Mouse (Mus musculus): ENCODE results near the gene Cacna1d. TPM values are rescaled to one million over a fixed set of nuclear protein-coding genes. Genes with fewer than 3 reads are reported as not detected.
A peak's percentile ranks its signal among the peaks of the same experiment; 100 is the strongest.

Gene Cacna1d
- total RNA-seq, 2 experiments from 2014 or later: 3.7 to 4.2 TPM

DNA sequence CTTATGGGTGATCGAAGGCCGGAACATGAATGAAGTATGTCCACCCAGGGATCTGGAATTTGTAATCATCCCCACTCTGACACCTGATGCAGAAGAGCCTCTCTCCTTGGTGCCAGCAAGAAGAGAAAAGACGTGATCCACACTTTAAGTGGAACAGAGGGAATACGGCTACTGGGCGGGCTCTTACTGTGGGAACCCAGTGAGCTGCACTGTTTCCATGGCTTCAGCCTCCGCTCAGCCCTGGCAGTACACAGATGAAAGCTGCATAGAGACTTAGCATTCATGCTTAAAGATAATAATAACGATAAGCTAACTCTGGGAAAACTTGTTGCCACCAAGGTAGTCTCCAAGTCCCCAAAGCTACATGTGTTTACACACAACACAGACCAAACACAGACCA, 147.5 kb downstream of the Cacna1d start:
- DNase-seq: no peak
- intact Hi-C loops (cut with DNase I): no loop called here

DNA sequence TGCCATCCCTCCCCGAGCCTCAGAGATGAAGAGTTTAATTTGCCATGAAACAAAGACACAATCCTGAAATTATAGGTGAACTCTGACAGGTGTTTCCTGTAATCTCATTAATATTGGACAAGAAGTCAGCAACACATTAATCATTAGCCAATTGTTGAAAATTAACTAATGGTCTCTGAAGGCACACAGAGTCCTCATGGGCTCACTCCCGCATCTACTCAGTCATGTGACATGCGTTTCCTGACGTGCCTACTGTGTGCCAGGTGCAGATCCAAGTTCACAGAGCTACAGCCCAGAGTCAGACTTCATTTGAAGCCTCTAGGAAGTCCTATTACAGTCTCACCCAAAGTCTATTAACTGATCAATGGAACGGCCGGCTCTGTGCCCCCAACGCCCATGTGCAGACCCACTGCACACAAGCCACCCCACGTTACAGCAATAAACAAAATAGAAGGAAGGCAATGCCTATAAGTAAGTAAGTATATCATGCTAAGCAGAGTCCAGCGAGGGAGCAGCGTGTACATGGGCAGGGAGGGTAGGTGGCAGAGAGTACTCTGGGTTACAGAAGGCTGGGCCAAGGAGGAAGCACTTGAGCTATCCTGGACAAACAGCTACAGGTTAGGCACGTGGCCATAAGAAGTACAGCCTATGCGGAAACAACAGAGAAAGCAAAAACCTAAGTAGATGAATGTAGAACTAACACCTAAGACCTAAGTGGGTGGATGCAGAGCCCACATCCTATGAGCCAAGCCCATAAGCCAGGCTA, 149.2 kb downstream of the Cacna1d start:
- DNase-seq: no peak
- intact Hi-C loops (cut with DNase I): no loop called here

DNA sequence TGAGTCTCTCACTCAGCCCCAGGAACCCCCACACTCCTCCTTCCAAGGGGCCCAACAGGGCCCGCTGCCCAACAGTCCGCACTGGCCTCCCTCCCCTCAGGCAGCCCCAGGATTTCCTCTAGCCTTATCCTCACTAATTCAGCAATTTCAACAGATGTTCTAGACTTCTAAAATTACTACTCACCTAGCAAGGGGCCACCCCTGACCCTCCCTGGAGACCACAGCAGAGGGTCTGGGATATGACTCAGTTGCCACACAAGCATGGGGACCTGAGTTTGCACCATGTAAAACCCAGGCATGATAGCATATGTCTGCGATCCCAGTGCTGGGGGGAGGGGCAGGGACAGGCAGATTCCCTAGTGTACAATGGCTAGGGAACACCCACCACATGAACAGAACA, 151.1 kb downstream of the Cacna1d start:
- DNase-seq: no peak
- intact Hi-C loops (cut with DNase I): no loop called here

DNA sequence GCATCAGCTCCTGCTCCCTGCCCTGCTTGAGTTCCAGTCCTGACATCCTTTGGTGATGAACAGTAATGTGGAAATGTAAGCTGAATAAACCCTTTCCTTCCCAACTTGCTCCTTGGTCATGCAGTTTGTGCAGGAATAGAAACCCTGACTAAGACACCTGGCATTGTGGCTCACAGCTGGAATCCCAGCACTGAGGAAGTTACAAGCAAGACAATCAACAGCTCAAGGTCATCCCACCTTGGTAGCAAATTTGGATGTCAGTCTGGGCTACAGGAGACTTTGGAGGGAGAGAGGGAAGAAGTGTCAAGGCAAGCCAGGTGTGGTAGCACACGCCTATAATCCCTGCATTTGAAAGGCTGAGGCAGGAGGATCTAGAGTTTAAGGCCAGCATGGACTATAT, 159.4 kb downstream of the Cacna1d start:
- no peak for DNase-seq
- intact Hi-C loops (cut with DNase I): no loop called here

DNA sequence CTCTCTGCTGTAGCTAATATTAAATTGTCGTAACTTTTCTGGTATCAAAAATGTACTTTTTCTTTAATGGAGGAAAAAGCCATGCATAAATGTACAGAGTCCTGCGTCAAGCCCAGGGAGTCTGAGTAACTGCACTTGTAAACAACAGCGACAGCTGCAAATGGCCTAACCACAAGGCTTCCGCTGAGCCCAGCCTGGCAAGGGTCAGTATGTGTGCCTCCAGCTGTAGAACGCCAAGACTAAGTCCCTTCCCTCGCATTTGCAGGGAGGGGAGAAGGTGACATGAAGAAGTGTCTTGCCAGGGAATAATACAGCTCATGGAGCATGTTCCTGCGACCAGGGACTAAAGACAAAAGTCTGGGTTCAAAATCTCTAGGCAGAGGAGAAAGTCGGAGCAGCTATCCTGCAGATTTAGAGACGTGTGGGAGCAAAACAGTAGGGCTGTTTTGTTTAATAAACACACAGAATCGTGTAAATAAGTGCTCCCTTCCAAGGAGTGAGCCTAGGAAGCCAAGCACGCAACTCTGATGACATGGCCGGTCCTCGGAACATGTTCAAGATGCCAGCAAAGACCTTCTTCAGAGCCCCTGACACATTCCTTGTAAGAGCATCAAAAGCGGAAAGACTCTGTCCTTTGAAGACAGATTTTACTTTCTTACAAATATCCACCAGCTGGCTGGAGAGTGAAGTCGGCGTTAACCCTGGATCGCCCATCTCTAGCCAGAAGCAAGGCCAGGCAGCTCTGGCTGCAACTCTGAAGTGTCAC, 160.7 kb downstream of the Cacna1d start:
- no peak for DNase-seq
- intact Hi-C loops (cut with DNase I): no loop called here

DNA sequence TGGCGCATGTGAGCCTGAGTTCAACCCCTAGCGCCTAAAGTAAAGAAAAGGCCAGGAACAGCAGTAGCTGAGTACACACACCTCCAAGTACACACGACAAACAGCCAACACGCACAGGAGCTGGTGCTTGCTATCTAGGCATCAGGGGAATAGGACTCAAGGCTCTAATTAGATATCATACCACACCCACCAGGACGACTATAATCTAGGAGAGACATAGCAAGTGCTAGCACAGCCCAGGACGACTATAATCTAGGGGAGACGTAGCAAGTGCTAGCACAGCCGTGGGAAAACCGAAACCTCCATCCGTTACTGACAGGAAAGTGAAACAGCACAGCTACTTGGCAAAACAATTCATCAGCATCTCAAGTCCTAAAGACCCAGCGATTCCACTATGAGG, 162.1 kb downstream of the Cacna1d start:
- intact Hi-C loops (cut with DNase I): no loop called here
- DNase-seq: no peak

DNA sequence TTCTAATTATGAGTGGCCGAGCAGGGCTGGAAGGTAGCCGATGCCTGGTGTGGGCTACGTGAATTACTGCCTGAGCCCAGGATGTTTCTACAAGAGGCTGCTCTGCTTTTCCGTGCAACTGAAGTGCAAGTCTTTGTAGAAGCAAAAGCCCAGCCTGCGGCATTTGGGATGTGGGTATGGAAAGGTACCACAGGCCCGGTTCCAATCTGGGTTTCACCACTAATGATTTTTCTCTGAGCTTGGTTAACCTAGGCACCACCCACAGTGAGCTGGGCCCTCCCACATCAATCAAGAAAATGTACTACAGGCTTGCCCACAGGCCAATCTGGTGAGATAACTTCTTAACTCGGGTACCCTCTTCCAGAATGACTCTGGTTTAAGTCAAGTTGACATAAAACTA, 163.8 kb downstream of the Cacna1d start:
- intact Hi-C loops (cut with DNase I): no loop called here

DNA sequence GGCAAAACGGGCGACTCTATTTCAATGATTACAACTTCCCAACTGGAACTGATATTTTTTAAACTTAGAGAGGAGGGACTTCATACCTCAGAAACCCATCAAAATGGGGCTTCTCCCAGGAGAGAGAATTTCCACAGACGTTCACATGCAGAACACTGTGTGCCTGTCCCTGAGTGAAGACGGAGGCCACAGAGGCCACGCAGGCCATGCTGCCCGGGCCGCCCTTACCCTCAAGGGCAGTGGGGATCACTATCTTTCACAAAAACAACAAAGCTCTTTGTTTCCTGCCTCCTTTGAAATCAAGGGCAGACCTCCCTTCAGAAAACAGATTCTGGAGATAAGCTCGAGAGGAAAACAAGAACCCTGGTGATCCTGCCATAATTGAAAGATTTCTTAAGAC, 164.2 kb downstream of the Cacna1d start:
- DNase-seq: no peak
- intact Hi-C loops (cut with DNase I): no loop called here

More for the DNA sequence above, 163.8 kb downstream of the Cacna1d start:
- DNase-seq: no peak

DNA sequence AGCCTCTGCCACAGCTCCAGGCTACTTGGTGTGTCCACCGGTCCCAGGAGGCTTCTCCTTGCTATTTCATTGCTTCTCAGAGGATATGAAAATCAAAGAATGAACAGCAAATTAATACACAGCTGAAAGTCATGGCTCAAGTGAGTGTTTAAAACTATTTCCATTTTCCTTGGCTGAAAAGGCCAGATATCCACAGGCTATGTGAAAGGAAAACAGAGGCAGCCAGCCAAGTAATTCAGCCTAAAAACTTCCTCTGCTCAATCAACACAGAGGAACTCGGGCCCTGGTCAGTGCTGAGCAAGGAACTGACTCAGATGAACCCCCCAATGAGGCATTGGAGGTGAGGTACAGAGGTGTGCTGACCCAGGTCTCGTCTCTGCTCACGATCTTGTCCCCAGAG, 165.0 kb downstream of the Cacna1d start:
- intact Hi-C loops (cut with DNase I): no loop called here
- DNase-seq: peak in 1 of 2 experiments; percentile 26

DNA sequence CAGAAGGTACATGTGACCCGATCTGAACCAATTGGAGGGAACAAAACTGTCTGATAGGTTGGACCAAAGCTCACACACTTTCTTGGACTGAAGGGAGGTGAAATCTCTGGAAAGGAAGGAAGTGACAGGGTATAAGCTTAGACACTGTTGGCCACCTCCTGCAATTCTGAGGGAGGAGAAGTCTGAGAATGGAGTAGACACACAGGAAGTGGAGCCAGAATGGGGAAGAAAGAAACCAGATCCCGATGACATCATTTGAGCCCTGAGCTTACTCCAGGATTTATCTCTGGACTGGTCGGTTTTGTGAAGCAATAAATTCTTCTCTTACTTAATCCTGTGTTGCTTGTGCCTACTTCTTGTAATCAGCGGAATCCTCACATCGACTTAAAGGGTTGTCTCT, 166.3 kb downstream of the Cacna1d start:
- intact Hi-C loops (cut with DNase I): no loop called here
- DNase-seq: no peak

DNA sequence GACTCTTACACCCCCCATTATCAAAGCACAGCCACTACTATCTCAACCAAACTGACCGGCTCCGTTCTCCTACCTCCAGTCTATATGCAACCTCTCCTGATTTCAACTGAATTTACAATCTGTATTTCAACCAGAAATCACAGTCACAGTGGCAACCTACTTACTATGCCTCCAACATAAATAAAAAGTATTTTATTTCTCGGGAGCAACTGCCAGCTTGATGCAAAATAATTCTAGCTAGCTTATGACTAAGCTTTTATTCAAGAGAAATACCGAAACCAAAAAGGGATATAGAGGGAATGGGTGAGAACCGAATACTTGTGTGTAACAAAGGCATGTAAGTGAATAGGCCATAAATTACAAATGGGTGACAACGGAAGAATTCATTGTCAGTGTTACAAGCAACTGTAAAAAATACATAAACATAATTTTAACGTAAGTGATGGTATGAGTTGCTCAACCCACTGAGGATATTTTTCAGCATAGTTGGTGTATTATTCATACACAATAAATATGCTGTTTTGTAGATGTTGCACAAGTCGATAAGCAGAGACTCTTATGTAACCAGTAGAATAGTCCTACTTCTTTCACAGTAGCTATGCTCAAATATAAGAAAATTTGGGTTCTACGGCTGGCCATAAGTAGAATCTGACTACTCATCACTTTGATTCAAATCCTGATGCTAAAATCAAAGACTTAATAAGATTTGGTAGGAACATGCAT, 172.4 kb downstream of the Cacna1d start:
- intact Hi-C loops (cut with DNase I): no loop called here
- DNase-seq: no peak

DNA sequence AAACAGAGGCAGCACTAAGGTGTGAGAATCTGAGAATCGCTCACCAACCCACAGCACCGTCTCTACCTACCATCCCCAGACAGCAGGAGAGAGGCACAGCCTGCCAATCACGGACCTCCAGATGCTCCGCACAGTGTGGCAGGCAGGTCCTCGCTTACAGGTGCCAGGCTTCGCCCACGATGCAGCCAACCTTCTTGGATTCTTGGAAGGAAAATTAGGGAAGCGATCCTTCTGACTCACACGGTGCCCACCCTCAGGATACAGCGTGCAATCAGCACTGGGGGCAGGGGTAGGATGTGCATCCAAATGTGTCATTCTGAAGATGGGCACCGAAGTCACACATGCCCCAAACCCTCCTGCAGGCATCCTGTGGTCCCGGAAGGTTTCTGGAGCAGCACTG, 173.0 kb downstream of the Cacna1d start:
- DNase-seq: no peak
- intact Hi-C loops (cut with DNase I): no loop called here

DNA sequence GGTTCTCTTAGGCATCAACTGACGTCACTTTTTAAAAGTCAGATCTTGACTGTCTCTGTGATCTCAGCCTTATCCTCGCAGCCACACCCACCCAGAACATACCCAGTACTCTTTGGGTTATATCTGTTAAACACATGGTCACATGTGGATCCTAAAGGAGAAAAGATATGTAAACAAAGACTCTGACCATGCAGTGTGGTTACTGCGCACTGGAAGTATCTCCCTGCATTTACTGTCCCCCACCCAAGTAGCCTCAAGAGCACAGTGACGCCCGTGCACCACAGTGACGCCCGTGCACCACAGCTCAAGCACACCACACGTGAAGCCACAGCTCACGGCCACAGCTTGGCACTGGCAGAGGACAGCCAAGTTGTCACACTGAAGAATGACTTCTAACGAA, 173.6 kb downstream of the Cacna1d start:
- intact Hi-C loops (cut with DNase I): no loop called here
- DNase-seq: no peak

DNA sequence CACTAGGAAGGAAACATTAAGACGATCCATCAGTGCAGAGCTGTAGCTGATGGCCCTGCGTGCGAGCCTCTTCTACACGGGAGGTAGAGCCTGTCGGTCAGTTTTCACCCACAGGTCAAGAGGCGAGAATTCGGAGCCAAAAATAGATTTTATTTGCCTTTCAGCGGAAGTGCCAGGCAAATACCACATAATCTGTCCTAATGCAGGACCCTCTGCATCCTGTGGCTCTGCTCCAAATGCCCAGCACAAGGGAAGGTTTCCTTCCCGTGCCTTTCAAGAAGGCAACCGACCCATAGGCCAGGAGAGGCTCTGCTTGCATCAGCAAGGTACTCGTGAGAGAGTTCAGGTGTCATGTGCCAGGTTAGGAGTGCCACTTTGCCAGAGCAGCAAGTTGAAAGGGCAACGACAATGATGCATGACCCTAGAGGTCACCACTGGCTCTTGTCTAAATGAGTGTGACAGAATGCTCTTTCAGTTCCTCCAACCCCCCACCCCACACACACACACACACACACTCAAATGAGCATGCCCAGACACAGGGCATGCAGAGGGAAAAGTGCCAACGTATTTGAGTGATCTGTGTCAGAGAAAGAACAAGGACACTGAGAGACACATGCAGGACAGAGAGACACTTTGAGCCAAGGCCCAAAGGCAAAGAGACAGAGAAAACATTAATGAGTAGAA, 179.9 kb downstream of the Cacna1d start:
- DNase-seq: no peak
- intact Hi-C loops (cut with DNase I): no loop called here

DNA sequence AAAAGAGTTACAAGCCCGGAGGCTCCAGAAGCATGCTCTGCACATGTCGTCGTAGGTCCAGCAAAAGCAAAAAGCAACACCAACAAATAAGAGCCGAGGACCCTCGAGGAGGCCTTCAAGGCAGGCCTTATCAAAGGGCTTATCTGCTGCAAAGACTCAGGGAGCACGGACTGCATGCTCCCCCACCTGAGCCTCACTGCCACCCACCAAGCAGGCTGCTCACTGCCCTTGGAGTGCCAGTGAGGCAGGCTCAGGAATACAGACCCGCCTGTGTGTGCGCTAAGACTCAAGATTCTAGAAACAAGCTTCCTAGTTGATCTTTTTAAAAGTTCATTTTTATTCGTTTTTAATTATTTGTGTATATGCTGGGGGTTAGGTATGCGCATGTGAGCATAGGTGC, 181.0 kb downstream of the Cacna1d start:
- intact Hi-C loops (cut with DNase I): no loop called here
- no peak for DNase-seq

DNA sequence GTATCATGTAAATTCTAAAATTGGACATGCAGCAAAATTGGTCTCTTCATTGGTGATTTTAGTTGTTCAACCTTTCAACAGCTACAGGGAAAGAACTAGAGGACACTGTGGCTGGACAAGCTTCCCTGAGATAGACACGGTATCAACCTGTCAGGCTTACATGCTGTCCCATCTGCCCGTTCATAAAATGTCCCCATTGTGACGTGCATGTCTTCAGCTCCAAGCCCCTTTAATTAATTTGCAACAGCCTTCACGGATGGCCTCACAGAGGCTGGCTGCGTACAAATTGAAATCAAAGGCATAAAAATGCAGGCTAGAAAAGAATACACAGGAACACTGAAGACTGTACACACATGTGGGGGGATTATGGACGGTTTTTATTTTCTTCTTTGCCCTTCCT, 185.0 kb downstream of the Cacna1d start:
- intact Hi-C loops (cut with DNase I): no loop called here
- no peak for DNase-seq

DNA sequence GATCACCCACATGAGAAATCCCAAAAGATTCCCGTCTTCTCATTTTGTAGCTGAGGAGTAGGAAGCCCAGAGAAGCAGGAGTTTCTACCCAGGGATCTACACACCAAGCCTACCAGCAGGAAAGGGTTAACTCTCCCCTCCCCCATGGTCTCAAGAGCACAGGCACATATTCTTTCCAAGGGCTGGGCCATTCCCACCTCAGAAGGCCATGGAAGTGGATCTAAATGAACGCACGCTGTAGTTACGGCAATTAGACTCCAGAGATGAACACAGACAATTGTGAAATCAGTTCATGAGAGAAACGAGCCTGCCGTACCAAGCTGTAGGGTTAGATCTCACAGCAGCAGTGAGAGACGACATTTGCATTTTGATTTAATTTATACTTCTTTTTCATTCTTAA, 191.3 kb downstream of the Cacna1d start:
- no peak for DNase-seq
- intact Hi-C loops (cut with DNase I): no loop called here

DNA sequence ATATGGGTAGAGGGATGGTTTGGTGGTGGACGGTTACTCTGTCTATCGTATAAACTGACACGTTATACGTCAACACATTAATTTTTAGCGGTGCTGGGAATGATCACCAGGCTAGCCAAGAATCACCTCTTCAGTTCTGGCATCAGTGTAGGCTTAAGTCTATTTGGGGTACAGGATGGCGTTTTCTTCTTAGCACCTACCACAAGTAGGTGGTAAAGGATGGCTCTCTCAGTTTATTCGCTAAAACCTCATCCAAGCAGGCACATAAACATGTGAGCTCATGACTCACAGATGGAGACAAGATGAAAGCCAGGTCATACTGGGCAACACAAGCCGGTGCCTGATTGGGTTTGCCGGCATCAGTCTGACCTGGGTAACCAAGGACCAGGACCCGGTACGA, 193.8 kb downstream of the Cacna1d start:
- intact Hi-C loops (cut with DNase I): no loop called here
- DNase-seq: no peak

DNA sequence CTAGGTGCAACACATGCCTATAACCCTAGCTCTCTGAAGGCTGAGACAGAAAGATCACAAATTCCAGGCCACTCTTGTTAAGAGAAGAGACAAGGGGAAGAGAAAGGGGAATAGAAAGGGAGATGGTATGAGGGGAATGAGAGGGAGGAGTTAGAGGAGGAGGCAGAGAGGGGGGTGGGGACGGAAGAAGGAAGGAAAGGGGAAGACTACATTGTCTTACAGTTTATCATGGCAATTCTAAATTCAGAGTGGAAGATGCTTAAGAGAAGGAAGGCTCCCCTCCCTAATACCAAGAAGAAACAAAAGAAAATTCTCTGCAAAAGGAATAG, 199.2 kb downstream of the Cacna1d start:
- intact Hi-C loops (cut with DNase I): no loop called here
- DNase-seq: no peak

DNA sequence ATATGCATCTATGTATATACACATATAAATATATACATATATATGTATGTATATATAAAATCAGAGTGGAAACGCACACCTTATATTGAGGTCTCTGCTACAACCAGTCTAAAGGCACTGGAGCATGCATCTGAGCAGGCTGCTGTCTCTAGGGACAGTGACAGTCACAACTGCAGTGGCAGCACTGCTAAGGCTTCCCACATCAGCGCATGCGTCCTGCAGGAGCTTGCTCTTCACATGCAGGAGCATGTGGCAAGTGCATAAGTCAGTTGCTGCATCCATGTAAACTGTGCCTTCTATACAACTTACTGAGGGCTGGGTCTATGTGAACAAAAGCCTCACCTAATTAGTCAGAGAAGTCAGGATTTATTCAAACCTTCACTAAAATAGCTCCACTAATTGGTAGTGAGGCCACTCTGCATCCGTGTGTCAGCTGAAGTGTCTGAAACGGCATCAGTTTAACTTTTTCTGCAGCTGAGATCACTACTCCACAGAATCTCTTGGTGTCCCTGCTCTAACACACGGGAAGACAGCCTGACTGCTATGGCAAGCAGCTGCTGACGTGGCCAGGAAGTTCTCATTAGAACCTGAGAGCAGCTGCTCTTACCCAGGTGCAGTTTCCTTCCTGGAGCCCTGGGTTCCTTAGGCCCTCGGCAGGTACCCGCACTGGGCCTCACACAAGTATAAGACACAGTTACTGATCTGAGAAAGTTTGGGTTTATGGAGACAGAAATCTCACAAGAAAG, 199.7 kb downstream of the Cacna1d start:
- intact Hi-C loops (cut with DNase I): no loop called here
- DNase-seq: no peak

Data from heart, postnatal 14 days (tissue).